Mouse (Mus musculus) CD8-positive naive resting alpha-beta T cell, adult 2 months (primary cell): ENCODE data around the gene Olfr1477.
"Not testable (repeated sequence)": the region's sequence is repeated elsewhere in the genome, so short reads cannot be mapped to it uniquely, and the experiment has no call there.

Source experiments
- DNase-seq, 2 experiments: peaks; one replicate each; pipeline ENCODE4 v3.0.0; 2022; ENCODE audit warnings: low read depth in 2 of 2, low spot score in 2 of 2

The Olfr1477 gene

DNA sequence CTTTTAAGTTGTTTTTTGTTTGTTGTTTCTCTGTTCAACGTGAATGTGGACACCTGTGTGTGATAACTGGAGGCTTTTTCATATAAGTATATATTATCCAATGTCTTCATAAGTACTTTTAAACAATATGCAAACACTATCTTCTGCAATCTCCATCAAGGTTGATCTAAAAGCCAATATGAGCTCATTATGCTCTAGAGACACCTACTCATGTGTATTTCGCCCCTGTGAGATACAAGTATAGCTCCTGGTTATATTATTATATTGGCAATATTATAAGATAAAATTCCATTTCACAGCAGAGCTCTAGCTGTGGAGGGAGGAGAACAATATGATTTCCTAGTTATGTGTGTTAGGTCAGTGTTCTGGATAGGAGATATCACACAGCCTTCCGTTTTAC, at the start of gene Olfr1477:
Olfr1477 (plus strand) TSS at position 301 of the 400 bp plus-strand sequence.
- DNase-seq, result no peak

DNA sequence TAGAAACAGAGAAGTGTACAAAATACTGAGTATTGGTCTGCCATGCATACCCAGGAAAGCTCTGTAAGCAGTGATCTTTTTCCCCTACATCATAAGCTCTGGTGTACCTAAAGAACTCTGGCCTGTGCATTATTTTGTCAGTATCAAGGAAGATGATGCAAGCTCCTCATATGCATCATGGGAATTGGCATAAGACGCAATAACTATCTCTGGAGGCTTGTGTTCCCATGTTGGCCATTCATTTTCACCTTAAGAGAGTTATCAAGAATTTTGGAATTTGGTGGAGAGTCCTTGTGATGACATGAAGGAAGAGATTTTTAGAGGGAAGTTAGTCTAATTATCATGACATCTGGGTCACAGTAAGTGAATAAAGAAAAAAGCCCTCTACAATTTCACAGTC, 44.4 kb upstream of the Olfr1477 start, which contains the start of gene Olfr1472:
Olfr1472 (minus strand) TSS at position 101 of the 400 bp plus-strand sequence.
- DNase-seq, result no peak

DNA sequence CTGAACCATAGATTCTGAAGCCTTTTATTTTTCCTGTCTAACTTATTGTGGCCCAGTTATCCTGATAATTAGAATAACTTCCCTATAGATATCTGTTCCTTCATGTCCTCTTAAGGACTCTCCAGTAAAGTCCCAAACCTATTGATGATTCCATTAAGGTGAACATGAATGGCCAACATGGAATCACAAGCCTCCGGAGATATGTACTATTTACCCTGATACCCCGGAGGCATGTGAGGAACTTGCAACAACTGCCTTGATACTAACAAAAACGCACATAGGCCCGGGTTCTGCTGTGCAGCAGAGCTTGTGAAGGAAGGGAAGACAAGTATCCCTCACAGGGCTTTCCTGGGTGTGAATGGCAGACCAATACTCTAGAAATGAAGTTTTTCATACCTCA, 31.1 kb upstream of the Olfr1477 start, which contains the start of gene Olfr1474:
Olfr1474 (plus strand) TSS at position 301 of the 400 bp plus-strand sequence.
- DNase-seq, result not testable (repeated sequence)

DNA sequence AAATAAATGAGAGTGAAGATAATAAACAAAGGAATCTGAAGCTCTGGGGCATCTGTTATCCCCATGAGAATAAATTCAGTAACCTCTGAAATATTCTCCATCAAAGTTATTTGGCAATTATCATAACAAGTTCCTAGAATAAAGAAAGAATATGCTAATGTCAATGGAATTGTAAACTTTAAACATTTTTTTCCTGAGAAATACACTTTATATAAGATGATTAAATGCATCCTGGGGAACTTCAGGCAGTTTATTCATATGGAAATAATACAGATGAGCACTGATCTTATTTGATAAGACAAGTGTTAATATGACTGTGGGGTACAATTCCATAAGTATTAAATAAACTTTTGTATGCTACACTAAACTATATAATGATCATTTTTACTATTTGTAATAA, 20.2 kb upstream of the Olfr1477 start, which contains the start of gene Olfr1475:
Olfr1475 (minus strand) TSS at position 101 of the 400 bp plus-strand sequence.
- no peak for DNase-seq

DNA sequence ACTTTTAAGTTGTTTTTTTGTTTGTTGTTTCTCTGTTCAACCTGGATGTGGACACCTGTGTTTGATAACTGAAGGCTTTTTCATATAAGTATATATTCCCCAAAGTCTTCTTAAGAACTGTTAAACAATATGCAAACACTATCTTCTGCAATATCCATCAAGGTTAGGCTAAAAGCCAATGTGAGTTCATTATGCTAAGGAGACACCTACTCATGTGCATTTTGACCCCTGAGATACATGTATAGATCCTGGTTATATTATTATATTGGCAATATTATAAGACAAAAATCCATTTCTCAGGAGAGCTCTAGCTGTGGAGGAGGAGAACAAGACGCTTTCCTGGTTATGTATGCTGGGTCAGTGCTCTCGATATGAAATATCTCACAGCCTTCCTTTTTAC, 27.3 kb downstream of the Olfr1477 start, which contains the start of gene Olfr1480:
Olfr1480 (plus strand) TSS at position 301 of the 400 bp plus-strand sequence.
- no peak for DNase-seq
